ENCODE assay signal across 17 mouse cellular contexts in the genomic region with DNA sequence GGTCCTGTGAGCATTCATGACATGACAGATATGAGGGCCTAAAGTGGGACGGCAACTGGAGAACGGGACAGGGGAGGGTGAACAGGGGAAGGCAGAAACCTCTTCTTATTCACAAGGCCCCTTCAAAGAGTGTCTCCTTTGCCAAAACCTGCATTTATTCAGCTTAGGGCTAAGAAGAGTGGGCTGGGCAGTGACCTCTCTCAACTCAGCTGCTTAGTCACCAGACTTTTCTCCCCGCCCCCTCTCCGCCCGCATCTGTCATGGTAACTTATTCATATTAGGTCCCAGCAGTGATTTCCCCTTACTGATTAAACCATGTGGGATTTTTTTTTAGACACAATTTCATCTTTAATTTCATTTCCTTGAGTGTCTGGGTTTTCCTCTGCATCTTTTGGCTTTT. TPM values are rescaled to one million over a fixed set of nuclear protein-coding genes. Genes with fewer than 3 reads are reported as not detected.
DNase-seq lines count a peak whose midpoint lies in the region; ATAC-seq and TF ChIP-seq lines count a peak whose summit lies in the region.
"Had no signal": no experiment of that assay in that cellular context is flagged by ENCODE, and none has a peak within 500 bp of the region (broad histone marks: within the 10 kb centered on the region; RNA-seq: fewer than 3 reads in every experiment).

No protein-coding gene starts in this region.

- no peak overlapping the region for H3K9ac ChIP-seq in forebrain, embryonic 14.5 days (ENCODE audit: low read length)
- H3K9ac ChIP-seq: forebrain, embryonic 13.5 days; heart, embryonic 13.5 days had no signal

- no peak overlapping the region for H3K4me3 ChIP-seq in spleen, adult 2 months (ENCODE audit: extremely low read depth, insufficient read depth, insufficient read length)
- H3K4me3 ChIP-seq in embryonic fibroblast, embryonic 13.5 days (ENCODE audit: insufficient read depth, low read length) = no peak overlapping the region
- no peak overlapping the region for H3K4me3 ChIP-seq in forebrain, embryonic 10.5 days
- H3K4me3 ChIP-seq in forebrain, embryonic 14.5 days (ENCODE audit: low read depth, low read length) = no peak overlapping the region
- H3K4me3 ChIP-seq: embryonic facial prominence, embryonic 10.5 days; forebrain, embryonic 13.5 days; heart, embryonic 13.5 days; midbrain, embryonic 10.5 days had no signal

- peaks cover 25% of the 10 kb centered on the region; the same call in 1 of the 2 replicates for H3K4me1 ChIP-seq in spleen, adult 2 months (ENCODE audit: control insufficient read depth, insufficient read depth, insufficient read length)
- peaks cover 20% of the 10 kb centered on the region for H3K4me1 ChIP-seq in embryonic fibroblast, embryonic 13.5 days (ENCODE audit: control insufficient read depth, insufficient read depth, low read length)
- peaks cover 15% of the 10 kb centered on the region for H3K4me1 ChIP-seq in forebrain, embryonic 10.5 days
- H3K4me1 ChIP-seq in forebrain, embryonic 14.5 days (ENCODE audit: control insufficient read depth, insufficient read depth, low read length) = 0 out of 2 replicates have a peak, but pooled peaks cover 2% of the 10 kb centered on the region
- H3K4me1 ChIP-seq: forebrain, embryonic 13.5 days had no signal

- peaks cover 14% of the 10 kb centered on the region for H3K36me3 ChIP-seq in spleen, adult 2 months (ENCODE audit: control insufficient read depth, insufficient read depth, low read length)
- H3K36me3 ChIP-seq in forebrain, embryonic 10.5 days (replicated peaks) = peaks cover 47% of the 10 kb centered on the region
- H3K36me3 ChIP-seq in forebrain, embryonic 14.5 days (ENCODE audit: control insufficient read depth, insufficient read depth, low read length) = 0 out of 2 replicates have a peak, but pooled peaks cover 6% of the 10 kb centered on the region

- H3K27ac ChIP-seq in spleen, adult 2 months (ENCODE audit: insufficient read depth, low read length) = peak overlapping the region; percentile 66
- H3K27ac ChIP-seq in embryonic fibroblast, embryonic 13.5 days (ENCODE audit: insufficient read depth, low read length) = peak overlapping the region; percentile 68
- no peak overlapping the region for H3K27ac ChIP-seq in forebrain, embryonic 10.5 days
- H3K27ac ChIP-seq in forebrain, embryonic 14.5 days (ENCODE audit: low read depth, low read length) = no peak overlapping the region
- H3K27ac ChIP-seq: embryonic facial prominence, embryonic 10.5 days; forebrain, embryonic 13.5 days; hindbrain, postnatal 0 days; midbrain, embryonic 10.5 days had no signal

- 72% methylated on average over 5 of the region's 5 CpGs for WGBS in spleen, adult 2 months
- 95% methylated on average over 5 of the region's 5 CpGs for WGBS in forebrain, embryonic 10.5 days
- WGBS in forebrain, embryonic 14.5 days = 93% methylated on average over 5 of the region's 5 CpGs

- H3K9me3 ChIP-seq in forebrain, embryonic 10.5 days = no peaks in the 10 kb centered on the region
- no peaks in the 10 kb centered on the region for H3K9me3 ChIP-seq in forebrain, embryonic 14.5 days (replicated peaks; ENCODE audit: control insufficient read depth, low read length)
- H3K9me3 ChIP-seq: embryonic facial prominence, embryonic 10.5 days; forebrain, embryonic 13.5 days; heart, embryonic 13.5 days; midbrain, embryonic 10.5 days had no signal

- ATAC-seq in forebrain, embryonic 14.5 days = no peak
- ATAC-seq: forebrain, embryonic 13.5 days; hindbrain, postnatal 0 days had no signal

- TF ChIP-seq CTCF in spleen, adult 2 months (IDR thresholded peaks at IDR 0.05; ENCODE audit: extremely low read depth, insufficient read depth, insufficient read length, insufficient replicate concordance) = no peak
- no peak for TF ChIP-seq CTCF in embryonic fibroblast, embryonic 13.5 days (IDR thresholded peaks at IDR 0.05; ENCODE audit: borderline replicate concordance, insufficient read depth, low read length)

- TF ChIP-seq POLR2A in spleen, adult 2 months (IDR thresholded peaks at IDR 0.05; ENCODE audit: low read depth, low read length) = no peak
- TF ChIP-seq POLR2A in embryonic fibroblast, embryonic 13.5 days (IDR thresholded peaks at IDR 0.05; ENCODE audit: low read depth, low read length) = no peak

- DNase-seq in heart, adult 11 months = peak; percentile 94
- no peak for DNase-seq in heart, adult 9 months (ENCODE audit: low spot score in 2 of 2)
- DNase-seq in spleen, adult 2 months (ENCODE audit: low read depth in 1 of 2, low spot score in 2 of 2) = no peak
- DNase-seq in spleen, postnatal 10 days (ENCODE audit: low spot score in 2 of 2) = no peak
- DNase-seq in forebrain, embryonic 10.5 days (ENCODE audit: extremely low spot score, low spot score) = no peak
- no peak for DNase-seq in forebrain, embryonic 14.5 days (ENCODE audit: low spot score)
- no peak for DNase-seq in B cell, adult 2 months
- DNase-seq: cerebellum, adult 18-20 months; layer of hippocampus, postnatal 36 days; thymus, postnatal 14 days had no signal

- no peak overlapping the region for H3K4me2 ChIP-seq in forebrain, embryonic 14.5 days (ENCODE audit: low read length)
- H3K4me2 ChIP-seq: forebrain, embryonic 13.5 days; heart, embryonic 13.5 days; liver, embryonic 11.5 days had no signal

- H3K27me3 ChIP-seq in spleen, adult 2 months (ENCODE audit: control insufficient read depth, insufficient read depth, low read length) = no peaks in the 10 kb centered on the region
- no peaks in the 10 kb centered on the region for H3K27me3 ChIP-seq in forebrain, embryonic 10.5 days (ENCODE audit: poor library complexity, severe bottlenecking)
- no peaks in the 10 kb centered on the region for H3K27me3 ChIP-seq in forebrain, embryonic 14.5 days (replicated peaks; ENCODE audit: control insufficient read depth, insufficient read depth, low read length)
- H3K27me3 ChIP-seq: forebrain, embryonic 13.5 days; heart, embryonic 13.5 days had no signal

RNA-seq across cellular contexts. Expression of gene Cflar, which starts 14.5 kb away (rescaled TPM):
- 28.2 and 33.2 TPM in 2 replicates for polyA plus RNA-seq in spleen, adult 2 months (2012; rRNA removed)
- polyA plus RNA-seq in embryonic fibroblast, embryonic 13.5 days (2011; ENCODE audit: insufficient read length, low read depth, missing spikeins) = 51.2 and 68.0 TPM in 2 replicates
- 26.3 and 30.7 TPM in 2 replicates for polyA plus RNA-seq in forebrain, embryonic 10.5 days (2016; fragmentation: Nextera tagmentation; extraction: Ambion mirVana)
- 18.3 and 18.7 TPM in 2 replicates for polyA plus RNA-seq in forebrain, embryonic 14.5 days (2014; fragmentation: Nextera tagmentation; extraction: Ambion mirVana)

RNA-seq across cellular contexts. Expression of gene Als2cr12, which starts 30.0 kb away (rescaled TPM):
- 0.15 TPM in 1 of 2 replicates, not detected in the other for polyA plus RNA-seq in spleen, adult 2 months (2012; rRNA removed)
- 0.55 TPM in 1 of 2 replicates, not detected in the other for polyA plus RNA-seq in embryonic fibroblast, embryonic 13.5 days (2011; ENCODE audit: insufficient read length, low read depth, missing spikeins)
- not detected in 2 replicates for polyA plus RNA-seq in forebrain, embryonic 10.5 days (2016; fragmentation: Nextera tagmentation; extraction: Ambion mirVana)
- not detected in 2 replicates for polyA plus RNA-seq in forebrain, embryonic 14.5 days (2014; fragmentation: Nextera tagmentation; extraction: Ambion mirVana)
- polyA plus RNA-seq: embryonic facial prominence, embryonic 10.5 days; forebrain, embryonic 13.5 days; heart, embryonic 13.5 days; liver, embryonic 11.5 days; midbrain, embryonic 10.5 days had no signal

Comparison
In these comparisons a context has a peak if more than half of its experiments do, and no peak if none do; other contexts are left out.
1. H3K27ac ChIP-seq: peak in spleen, adult 2 months (single experiment) and embryonic fibroblast, embryonic 13.5 days (single experiment); none in forebrain, embryonic 10.5 days (single experiment) and forebrain, embryonic 14.5 days (single experiment).